Mouse (Mus musculus): Measurements from ENCODE around the gene Gprin1.

Gprin1 gene

DNA sequence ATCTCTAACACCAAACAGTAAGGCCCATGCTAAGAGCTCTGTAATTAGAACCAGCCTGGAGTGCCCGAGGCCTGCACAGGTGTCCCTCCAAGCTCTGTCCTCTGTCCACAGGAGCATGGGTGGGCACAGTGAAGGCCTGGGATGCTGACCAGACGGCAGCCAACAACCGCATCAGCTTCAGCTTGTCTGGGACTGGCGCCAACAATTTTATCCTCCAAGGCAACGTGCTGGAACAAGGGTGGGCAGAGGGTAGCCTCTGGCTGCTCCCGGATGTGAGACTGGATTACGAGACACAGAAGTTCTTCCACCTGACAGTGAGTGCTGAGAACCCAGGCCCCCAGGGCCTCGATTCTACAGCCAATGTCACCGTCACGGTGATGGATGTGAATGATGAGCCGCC is 23.5 kb downstream of the Gprin1 start:
- no peak for DNase-seq (ENCODE audit: low spot score)

DNA sequence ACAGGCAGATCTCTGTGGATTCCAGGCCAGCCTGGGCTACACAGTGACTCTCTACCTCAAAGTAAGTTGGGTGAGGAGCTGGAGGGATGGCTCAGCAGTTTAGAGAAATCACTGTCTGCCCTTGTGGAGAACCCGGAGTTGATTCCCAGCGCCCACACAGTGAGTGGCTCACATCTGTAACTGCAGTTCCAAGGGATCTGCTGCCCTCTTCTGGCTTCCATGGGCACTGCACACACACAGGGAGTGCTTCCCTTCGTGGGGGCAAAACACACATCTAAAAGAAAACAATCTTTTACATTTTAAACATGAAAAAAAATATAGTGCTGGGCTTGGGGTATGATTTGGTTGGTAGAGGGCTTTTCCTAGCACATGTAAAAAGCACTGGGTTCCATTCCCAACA is 26.5 kb downstream of the Gprin1 start:
- DNase-seq (ENCODE audit: low spot score), result no peak

DNA sequence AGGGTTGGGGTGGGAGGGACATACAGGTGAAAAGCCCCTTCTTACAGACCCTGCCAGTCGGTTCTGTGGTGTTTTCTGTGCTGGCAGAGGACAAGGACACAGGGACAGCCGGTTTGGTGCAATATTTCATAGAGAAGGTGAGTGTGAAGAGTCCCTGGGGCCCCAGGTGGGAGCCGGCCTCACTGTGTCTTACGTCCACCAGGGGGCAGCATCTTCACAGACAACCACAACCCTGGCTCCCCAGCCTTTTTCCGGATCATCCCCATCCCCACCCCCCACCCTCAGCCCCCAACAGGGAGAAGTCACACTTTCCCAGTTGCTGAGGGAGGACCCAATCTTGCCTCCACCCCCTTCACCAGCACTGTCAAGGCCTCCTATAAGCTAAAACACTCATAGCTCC is 32.8 kb downstream of the Gprin1 start:
- DNase-seq (ENCODE audit: low spot score), result peak; percentile 41

GRCm38 (mm10) chr13:54714996-54715395 is 34.7 kb downstream of the Gprin1 start:
- no peak for DNase-seq (ENCODE audit: low spot score)

DNA sequence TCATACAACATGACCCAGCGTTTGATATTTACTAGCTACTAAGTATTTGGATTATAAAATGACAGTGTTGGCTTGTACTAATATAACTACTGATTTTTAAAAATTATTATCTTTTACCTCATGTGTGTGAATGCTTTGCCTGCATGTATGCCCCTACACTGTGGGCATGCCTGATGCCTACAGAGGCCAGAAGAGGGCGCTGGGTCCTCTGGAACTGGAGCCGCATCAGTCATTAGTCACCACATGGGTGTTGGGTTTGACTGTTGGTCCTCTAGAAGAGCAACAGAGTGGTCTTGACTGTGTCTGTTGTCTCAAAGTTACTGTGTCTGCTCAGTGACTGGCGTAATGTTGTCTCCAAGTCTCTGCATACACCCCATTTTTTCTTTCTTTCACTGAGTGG is 35.3 kb downstream of the Gprin1 start:
- no peak for DNase-seq (ENCODE audit: low spot score)

DNA sequence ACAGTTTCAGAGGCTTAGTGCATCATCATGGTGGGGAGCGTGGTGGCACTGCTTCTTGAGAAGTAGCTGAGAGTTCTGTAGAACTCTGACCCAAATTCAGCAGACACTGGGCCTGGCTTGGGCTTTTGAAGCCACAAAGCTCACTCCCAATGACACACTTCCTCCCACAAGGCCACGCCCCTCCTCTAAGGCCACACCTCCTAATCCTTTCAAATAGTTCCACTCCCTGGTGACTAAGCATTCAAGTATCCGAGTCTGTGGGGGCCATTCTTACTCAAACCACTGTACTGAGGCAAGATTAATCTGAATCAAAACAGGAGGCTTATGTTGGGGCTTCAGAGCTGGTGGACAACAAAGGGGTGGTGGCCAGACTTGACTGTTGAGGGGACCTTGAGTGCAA is 38.8 kb downstream of the Gprin1 start:
- DNase-seq (ENCODE audit: low spot score), result no peak

- no peak for DNase-seq (ENCODE audit: low spot score)
Observed at GRCm38 (mm10) chr13:54704890-54705289, 44.8 kb downstream of the Gprin1 start.

DNA sequence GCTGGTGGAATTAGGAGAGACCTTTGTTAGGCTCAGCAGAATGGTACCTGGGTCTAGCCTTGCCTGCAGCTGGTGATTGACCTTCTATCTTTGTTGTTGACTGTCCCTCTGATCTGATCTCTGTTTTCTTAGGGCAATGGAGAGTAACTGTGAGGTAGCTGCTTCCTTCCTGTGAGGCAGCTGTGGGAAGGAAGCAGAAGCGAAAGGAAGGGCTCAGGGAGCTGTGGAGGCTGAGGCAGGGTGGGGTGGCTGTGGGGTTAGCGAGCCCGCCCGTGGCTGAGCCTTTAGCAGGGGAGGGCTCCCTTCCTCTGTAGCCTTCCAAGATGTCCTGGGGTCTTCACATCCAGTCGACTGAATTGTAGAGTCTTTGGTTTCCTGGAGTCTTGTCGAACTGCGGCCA is 47.2 kb downstream of the Gprin1 start:
- no peak for DNase-seq (ENCODE audit: low spot score)

GRCm38 (mm10) chr13:54701243-54701642 is 48.4 kb downstream of the Gprin1 start, which contains the start of gene Cdhr2:
Cdhr2 (plus strand) TSS chr13:54701461.
- DNase-seq (ENCODE audit: low spot score), result no peak

DNA sequence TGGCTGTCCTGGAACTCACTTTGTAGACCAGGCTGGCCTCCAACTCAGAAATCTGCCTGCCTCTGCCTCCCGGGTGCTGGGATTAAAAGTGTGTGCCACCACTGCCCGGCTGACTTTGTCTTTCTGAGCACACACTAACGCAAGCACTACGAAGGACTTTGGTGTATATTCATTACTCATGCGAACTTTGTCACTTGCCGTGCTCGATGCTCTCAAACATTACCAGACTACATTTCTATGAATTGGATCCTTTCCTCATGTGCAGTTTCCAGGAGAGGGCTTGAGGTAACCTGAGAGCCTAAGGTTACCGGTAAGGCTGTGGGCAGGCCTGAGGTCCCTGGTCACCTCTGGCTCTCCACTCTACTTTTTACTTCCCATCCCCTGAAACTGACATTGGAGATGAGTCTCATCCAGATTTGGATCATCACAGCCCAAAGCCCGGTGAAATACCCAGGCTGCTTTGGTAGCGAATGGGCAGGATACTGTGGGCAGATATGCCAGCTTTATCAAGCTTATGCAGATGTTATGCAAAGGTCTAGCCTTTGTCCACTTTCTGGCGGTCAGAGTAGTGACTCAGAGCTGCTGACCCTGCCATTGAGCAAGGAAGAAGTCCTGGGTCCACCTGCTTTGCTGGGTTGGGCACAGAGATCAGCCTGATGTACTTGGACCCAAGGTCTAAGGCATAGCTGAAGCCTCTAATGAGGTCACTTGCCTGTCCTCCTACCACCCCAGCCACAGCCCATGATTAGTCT is 54.0 kb downstream of the Gprin1 start:
- DNase-seq (ENCODE audit: low spot score), result no peak

DNA sequence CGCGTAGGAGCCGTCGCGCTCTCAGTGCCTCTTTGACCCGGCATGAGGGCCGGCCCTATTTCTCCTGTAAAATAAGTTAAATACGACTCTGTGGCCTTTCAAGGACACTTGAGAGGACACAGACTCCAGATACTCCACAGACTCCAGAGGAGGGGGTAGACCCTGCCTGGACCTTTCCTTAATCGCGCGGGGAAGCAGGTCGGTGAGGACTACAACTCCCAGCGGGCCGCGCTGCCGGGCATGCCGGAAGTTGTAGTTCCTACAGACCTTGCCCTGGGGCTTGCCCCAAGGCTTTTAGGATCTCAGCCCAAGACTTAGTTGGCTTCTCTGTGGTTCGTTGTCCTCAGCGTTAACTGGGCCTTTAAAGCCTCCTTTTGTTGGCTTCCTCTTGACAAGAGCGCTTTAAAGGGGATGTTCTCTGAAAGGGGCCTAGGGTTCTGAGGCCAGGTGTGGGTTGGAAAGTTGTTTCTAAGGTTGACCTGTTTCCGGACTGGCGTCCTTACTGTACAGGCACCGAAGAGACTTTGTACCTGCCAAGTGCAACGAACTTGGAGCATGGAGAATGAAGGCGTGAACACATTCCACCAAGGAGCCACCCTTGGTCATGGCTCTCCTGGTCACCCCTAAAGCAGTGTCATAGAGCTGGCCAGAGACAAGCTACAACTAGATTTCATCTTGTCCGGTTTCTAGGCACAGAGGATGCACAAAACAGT is 55.2 kb downstream of the Gprin1 start:
- DNase-seq (ENCODE audit: low spot score), result no peak

DNA sequence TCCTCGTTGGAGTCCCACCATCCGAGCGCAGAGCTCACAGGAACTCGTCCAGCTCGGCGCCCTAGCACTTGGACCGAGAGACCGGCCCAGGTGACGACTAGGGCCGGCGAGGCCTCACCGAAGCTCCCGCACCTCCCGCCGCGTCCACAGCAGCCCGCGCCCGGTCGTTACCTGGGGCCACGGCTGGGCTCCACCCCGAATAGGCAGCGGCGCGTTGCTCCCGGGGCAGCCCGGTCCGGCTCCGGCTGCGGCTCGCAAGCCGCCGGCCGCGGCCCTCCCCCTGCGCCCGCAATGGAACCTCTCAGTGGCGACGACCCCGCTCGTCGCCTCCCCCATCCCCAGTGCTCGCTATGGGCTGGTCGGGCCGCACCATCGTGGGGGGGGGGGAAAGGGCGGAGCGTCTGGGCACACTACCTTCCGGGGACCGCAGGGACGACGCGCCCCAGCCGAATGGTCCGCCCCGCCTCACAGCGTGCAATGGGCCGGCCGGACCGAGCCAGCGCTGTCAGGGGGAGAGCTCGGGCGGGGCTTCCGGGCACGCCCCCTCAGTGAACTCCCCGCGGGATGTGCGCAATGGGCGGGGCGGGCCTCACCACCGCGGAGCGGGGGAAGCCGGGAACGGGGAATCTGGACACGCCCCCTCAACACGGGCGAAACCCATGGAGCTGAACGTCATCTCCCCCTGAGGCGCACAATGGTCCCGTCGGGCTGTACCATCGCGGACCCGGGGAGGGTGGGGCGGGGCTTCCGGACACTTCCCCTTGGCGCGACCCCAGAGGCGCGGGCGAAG is 55.9 kb downstream of the Gprin1 start, which contains the start of gene Rnf44:
TSS of gene Rnf44 (minus strand) at position 350 of the 790 bp plus-strand sequence.
- DNase-seq (ENCODE audit: low spot score), result peak; percentile 98

GRCm38 (mm10) chr13:54692711-54693557 is 56.7 kb downstream of the Gprin1 start:
- peak; percentile 29 for DNase-seq (ENCODE audit: low spot score)

DNA sequence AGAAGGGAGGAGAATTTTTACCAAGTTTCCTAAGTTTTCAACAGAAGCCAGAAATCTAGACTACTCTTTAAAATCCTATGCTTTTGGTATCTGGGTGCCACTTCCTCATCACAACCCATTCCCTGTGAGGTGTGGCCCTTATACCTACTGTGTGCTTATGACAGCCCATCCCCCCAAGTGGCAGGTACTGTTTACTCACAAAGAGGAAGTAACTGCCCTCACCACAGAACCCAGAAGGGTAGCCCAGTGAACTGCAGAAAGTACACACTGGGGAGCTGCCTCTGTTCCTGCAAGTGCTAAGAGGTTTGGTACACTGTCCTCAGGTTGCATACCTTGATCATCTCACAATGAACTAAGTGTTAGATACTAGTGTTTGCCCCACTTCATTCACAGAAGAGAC is 57.9 kb downstream of the Gprin1 start:
- no peak for DNase-seq (ENCODE audit: low spot score)

DNA sequence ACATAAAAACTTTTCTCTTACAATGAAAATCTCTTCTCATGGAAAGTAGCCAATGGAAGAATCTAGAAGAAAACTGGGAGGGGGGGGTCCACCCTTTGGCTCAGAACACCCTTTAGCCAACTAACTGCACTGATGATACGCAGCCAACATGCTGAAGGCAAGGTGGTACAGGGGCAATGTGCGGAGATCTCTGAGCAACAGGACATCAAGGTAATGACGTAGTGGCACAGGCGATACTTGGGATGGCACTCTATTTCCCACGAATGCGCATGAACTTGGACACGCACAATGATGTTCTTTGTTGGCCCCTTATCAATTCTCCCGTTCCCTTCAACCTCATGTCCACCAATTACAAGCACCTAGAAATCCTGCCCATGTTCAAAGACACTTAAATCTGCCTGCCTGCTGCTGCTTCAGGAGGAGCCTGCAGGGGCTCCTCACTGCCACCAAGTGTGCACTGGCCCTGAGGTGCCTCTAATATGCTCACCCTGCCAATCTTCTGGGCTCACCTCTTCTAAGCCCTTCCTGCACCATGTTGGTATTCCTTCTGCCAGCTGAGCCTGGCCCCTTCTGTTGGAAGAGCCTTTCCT is 59.4 kb downstream of the Gprin1 start:
- no peak for DNase-seq (ENCODE audit: low spot score)

DNA sequence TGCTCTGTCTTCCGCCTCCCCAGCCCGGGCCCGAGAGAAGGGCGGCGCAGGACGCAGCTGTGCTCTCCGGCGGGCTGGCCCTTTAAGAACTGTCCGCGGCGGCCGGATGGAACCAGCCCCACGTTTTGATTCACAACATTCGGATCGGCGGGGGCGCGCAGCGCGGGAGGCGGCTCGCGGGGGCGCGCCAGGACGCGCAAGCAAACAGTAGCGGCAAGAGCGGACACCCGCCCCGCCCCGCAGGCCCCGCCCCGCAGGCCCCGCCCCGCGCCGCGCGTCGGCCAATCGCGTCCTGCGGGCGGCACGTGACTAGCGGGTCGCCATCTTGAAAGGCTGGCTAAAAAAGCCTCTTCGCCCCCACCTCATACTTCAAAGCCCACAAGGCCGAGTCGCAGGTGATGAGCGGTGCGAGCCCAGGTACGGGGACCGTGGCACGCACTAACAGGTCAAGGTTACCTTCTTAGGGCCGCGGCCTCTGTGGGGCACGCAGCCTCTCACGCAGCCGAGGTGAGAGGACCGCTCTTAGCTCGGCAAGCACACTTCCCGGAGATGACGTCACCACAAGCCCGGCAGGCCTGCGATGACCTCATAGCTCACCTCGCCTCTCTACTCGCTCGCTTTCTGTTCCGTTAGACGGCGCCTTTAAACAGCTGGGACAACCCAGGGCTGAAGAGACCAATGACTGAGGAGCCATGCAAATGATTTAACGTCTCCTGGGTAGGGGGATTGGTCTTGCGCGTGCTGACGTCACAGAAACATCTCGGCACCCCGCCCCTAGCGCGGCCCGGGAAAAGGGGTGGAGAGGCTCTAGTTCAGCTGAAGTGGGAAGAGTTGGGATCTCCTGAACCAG is 61.9 kb downstream of the Gprin1 start:
- DNase-seq (ENCODE audit: low spot score), result peak; percentile 93

GRCm38 (mm10) chr13:54687096-54687495 is 62.6 kb downstream of the Gprin1 start:
- peak; percentile 47 for DNase-seq (ENCODE audit: low spot score)
